ENCODE assay signal across 28 mouse cellular contexts in genomic region chr9:96078752-96079315, GRCm38 (mm10). TPM values are rescaled to one million over a fixed set of nuclear protein-coding genes. Genes with fewer than 3 reads are reported as not detected.
DNase-seq lines count a peak whose midpoint lies in the region; ATAC-seq and TF ChIP-seq lines count a peak whose summit lies in the region.
"Had no signal": no experiment of that assay in that cellular context is flagged by ENCODE, and none has a peak within 500 bp of the region (broad histone marks: within the 10 kb centered on the region; RNA-seq: fewer than 3 reads in every experiment).

No protein-coding gene starts in this region.

- no peak for TF ChIP-seq CTCF in lung, embryonic 14.5 days (IDR thresholded peaks at IDR 0.05; ENCODE audit: low read depth)
- TF ChIP-seq CTCF in gastrocnemius, adult 2 months (IDR thresholded peaks at IDR 0.05), result no peak

- no peak overlapping the region for H3K9ac ChIP-seq in lung, embryonic 14.5 days
- H3K9ac ChIP-seq in kidney, embryonic 14.5 days (ENCODE audit: low read depth, low read length), result no peak overlapping the region
- H3K9ac ChIP-seq: forebrain, embryonic 13.5 days; heart, embryonic 12.5 days; hindbrain, embryonic 14.5 days; limb, embryonic 12.5 days; liver, embryonic 15.5 days; neural tube, embryonic 15.5 days had no signal

- no peaks in the 10 kb centered on the region for H3K9me3 ChIP-seq in lung, embryonic 14.5 days (ENCODE audit: low read depth, low read length)
- H3K9me3 ChIP-seq in kidney, embryonic 14.5 days (ENCODE audit: control insufficient read depth, low read length), result no peaks in the 10 kb centered on the region
- H3K9me3 ChIP-seq: forebrain, embryonic 13.5 days; G1E; limb, embryonic 12.5 days; liver, embryonic 15.5 days; neural tube, embryonic 15.5 days had no signal

- H3K36me3 ChIP-seq in lung, embryonic 14.5 days (ENCODE audit: insufficient read depth), result no peaks in the 10 kb centered on the region
- no peaks in the 10 kb centered on the region for H3K36me3 ChIP-seq in kidney, embryonic 14.5 days (ENCODE audit: control insufficient read depth, insufficient read depth, low read length)
- H3K36me3 ChIP-seq: G1E; heart, embryonic 12.5 days; limb, embryonic 12.5 days; liver, embryonic 15.5 days; neural tube, embryonic 15.5 days had no signal

- 74% methylated on average over 13 of the region's 13 CpGs for WGBS in lung, embryonic 14.5 days
- 95% methylated on average over 13 of the region's 13 CpGs for WGBS in kidney, embryonic 14.5 days

- H3K4me2 ChIP-seq in lung, embryonic 14.5 days, result no peak overlapping the region
- no peak overlapping the region for H3K4me2 ChIP-seq in kidney, embryonic 14.5 days (replicated peaks; ENCODE audit: low read depth, low read length)
- H3K4me2 ChIP-seq: forebrain, embryonic 13.5 days; heart, embryonic 12.5 days; hindbrain, embryonic 14.5 days; limb, embryonic 12.5 days; liver, embryonic 15.5 days; neural tube, embryonic 15.5 days had no signal

- no peaks in the 10 kb centered on the region for H3K4me1 ChIP-seq in lung, embryonic 14.5 days (ENCODE audit: insufficient read depth)
- H3K4me1 ChIP-seq in kidney, embryonic 14.5 days (ENCODE audit: control insufficient read depth, insufficient read depth, low read length), result no peaks in the 10 kb centered on the region
- H3K4me1 ChIP-seq: forebrain, embryonic 13.5 days; heart, embryonic 12.5 days; limb, embryonic 12.5 days; liver, embryonic 15.5 days; neural tube, embryonic 15.5 days had no signal

- H3K27ac ChIP-seq in lung, embryonic 14.5 days (ENCODE audit: low read depth), result no peak overlapping the region
- no peak overlapping the region for H3K27ac ChIP-seq in gastrocnemius, adult 2 months
- no peak overlapping the region for H3K27ac ChIP-seq in kidney, embryonic 14.5 days (ENCODE audit: low read depth, low read length)
- H3K27ac ChIP-seq: forebrain, embryonic 13.5 days; hindbrain, embryonic 14.5 days; left cerebral cortex, adult 2 months; limb, embryonic 12.5 days; liver, embryonic 15.5 days; neural tube, embryonic 15.5 days had no signal

- no peaks in the 10 kb centered on the region for H3K27me3 ChIP-seq in lung, embryonic 14.5 days (ENCODE audit: insufficient read depth, low read length)
- H3K27me3 ChIP-seq in kidney, embryonic 14.5 days (ENCODE audit: control insufficient read depth, insufficient read depth, low read length), result no peaks in the 10 kb centered on the region
- H3K27me3 ChIP-seq: forebrain, embryonic 13.5 days; heart, embryonic 12.5 days; limb, embryonic 12.5 days; neural tube, embryonic 15.5 days had no signal

- peak; percentile 3 for DNase-seq in embryo, embryonic 11 days
- no peak for DNase-seq in embryo, embryonic 10 days (ENCODE audit: low spot score)
- peak; percentile 10 for DNase-seq in lung, embryonic 14.5 days
- DNase-seq in lung, postnatal 4 days, result no peak
- peak; percentile 65 for DNase-seq in gastrocnemius, adult 2 months
- DNase-seq in skeletal muscle tissue, adult 2 months (ENCODE audit: low read depth, low spot score), result peak; percentile 62
- DNase-seq in layer of hippocampus, adult 9-11 months, result no peak
- DNase-seq: adrenal gland, postnatal 25 days; cerebellum, adult 11-12 months; cerebellum, adult 9-11 months; heart, adult 18-20 months; kidney, adult 9 months; kidney, postnatal 14 days; midbrain, embryonic 14.5 days; right cerebral cortex, postnatal 25 days; spleen, adult 18-20 months; thymus, postnatal 25 days had no signal

- ATAC-seq in lung, embryonic 14.5 days (ENCODE audit: insufficient read depth), result peak; percentile 35; the same call in 1 of the 2 replicates
- no peak for ATAC-seq in kidney, embryonic 14.5 days (ENCODE audit: low FRiP score, low TSS enrichment)
- ATAC-seq: forebrain, embryonic 13.5 days; intestine, postnatal 0 days; Patski had no signal

- H3K4me3 ChIP-seq in lung, embryonic 14.5 days (ENCODE audit: low read depth, low read length), result no peak overlapping the region
- no peak overlapping the region for H3K4me3 ChIP-seq in gastrocnemius, adult 2 months
- H3K4me3 ChIP-seq in kidney, embryonic 14.5 days (ENCODE audit: low read length), result no peak overlapping the region
- H3K4me3 ChIP-seq: forebrain, embryonic 13.5 days; heart, embryonic 12.5 days; left cerebral cortex, adult 2 months; limb, embryonic 12.5 days; liver, embryonic 15.5 days; neural tube, embryonic 15.5 days had no signal

- intact Hi-C loops in gastrocnemius, adult 2 months (cut with DNase I), result no loop called here

RNA-seq across cellular contexts. Expression of gene Gk5, which starts 40.3 kb away (rescaled TPM):
- 4.7 and 5.2 TPM in 2 replicates for polyA plus RNA-seq in lung, embryonic 14.5 days (2014; fragmentation: Nextera tagmentation; extraction: Ambion mirVana)
- 1 to 10 TPM; 1.5 TPM for total RNA-seq in gastrocnemius, adult 2 months (2021)
- polyA plus RNA-seq in kidney, embryonic 14.5 days (2014; fragmentation: Nextera tagmentation; extraction: Ambion mirVana), result 4.7 and 6.8 TPM in 2 replicates

Comparison
In these comparisons a context has a peak if more than half of its experiments do, and no peak if none do; other contexts are left out.
1. DNase-seq: peak in embryo, embryonic 11 days (single experiment), lung, embryonic 14.5 days (single experiment), gastrocnemius, adult 2 months (single experiment) and skeletal muscle tissue, adult 2 months (single experiment); none in embryo, embryonic 10 days (single experiment), lung, postnatal 4 days (0 of 2) and layer of hippocampus, adult 9-11 months (single experiment).